Mouse (Mus musculus) intestine, embryonic 16.5 days (tissue): Measurements from ENCODE around the gene Emc6. TPM values are rescaled to one million over a fixed set of nuclear protein-coding genes. Genes with fewer than 3 reads are reported as not detected.

ENCODE experiments used
- ATAC-seq: fragments of 200-750 bp; cut with Nextera tagmentation; 2 replicates; pipeline ENCODE4 v1.8.0; 2017; ENCODE audit warnings: moderate TSS enrichment, moderate library complexity
- H3K27ac ChIP-seq: fragments of 300-500 bp; sonication (generic); 2 replicates; pipeline ENCODE4 v1.5.1; 2014; ENCODE audit warnings: mild to moderate bottlenecking, low read length
- H3K27me3 ChIP-seq: fragments of 300-500 bp; sonication (generic); replicated peaks from 2 replicates; pipeline ENCODE4 v1.6.1; 2014; ENCODE audit warnings: low read length, control low read depth, mixed read lengths; ENCODE audit not compliant: control insufficient read depth, insufficient read depth
- H3K36me3 ChIP-seq: fragments of 300-500 bp; sonication (generic); 2 replicates; pipeline ENCODE4 v1.6.1; 2014; ENCODE audit warnings: low read length, control low read depth; ENCODE audit not compliant: control insufficient read depth, insufficient read depth
- H3K4me1 ChIP-seq: fragments of 300-500 bp; sonication (generic); 2 replicates; pipeline ENCODE4 v1.6.1; 2014; ENCODE audit warnings: low read length, control low read depth, mixed read lengths; ENCODE audit not compliant: control insufficient read depth, insufficient read depth
- H3K4me2 ChIP-seq: fragments of 300-500 bp; sonication (generic); 2 replicates; pipeline ENCODE4 v1.6.1; 2014; ENCODE audit warnings: low read depth, low read length, control low read depth
- H3K4me3 ChIP-seq: fragments of 300-500 bp; sonication (generic); 2 replicates; pipeline ENCODE4 v1.5.1; 2014; ENCODE audit warnings: mild to moderate bottlenecking, low read length
- H3K9ac ChIP-seq: fragments of 300-500 bp; sonication (generic); 2 replicates; pipeline ENCODE4 v1.6.1; 2014; ENCODE audit warnings: low read depth, low read length
- H3K9me3 ChIP-seq: fragments of 300-500 bp; sonication (generic); 2 replicates; pipeline ENCODE4 v1.6.1; 2016; ENCODE audit warnings: low read length, control low read depth; ENCODE audit not compliant: control insufficient read depth
- WGBS: fragments of 180-500 bp; shearing (Covaris S2); extraction: QIAGEN DNeasy Blood & Tissue Kit; methylation state at CpG from one replicate; pipeline ENCODE4 v1.1.7; 2014; 5-methylcytosine and 5-hydroxymethylcytosine counted together
- polyA plus RNA-seq: library from polyadenylated mRNA; unstranded; fragments of >200 nt; fragmentation: Nextera tagmentation; extraction: Ambion mirVana; gene quantifications from 2 replicates; pipeline ENCODE4 v1.2.1, GENCODE M21; 2015

Emc6 gene
- polyA plus RNA-seq, 1 experiment from 2014 or later: 121 TPM

GRCm38 (mm10) chr11:73187231-73187630, 10.4 kb upstream of the Emc6 start:
- no peak overlapping the region for H3K4me3 ChIP-seq
- H3K27me3 ChIP-seq: no peaks in the 10 kb centered on the region
- WGBS: 87% methylated on average over 6 of the region's 6 CpGs
- no peaks in the 10 kb centered on the region; the same call in 1 of the 2 replicates for H3K36me3 ChIP-seq
- no peaks in the 10 kb centered on the region for H3K4me1 ChIP-seq
- no peak for ATAC-seq
- no peak overlapping the region for H3K4me2 ChIP-seq
- no peaks in the 10 kb centered on the region for H3K9me3 ChIP-seq
- H3K9ac ChIP-seq: no peak overlapping the region
- no peak overlapping the region for H3K27ac ChIP-seq

DNA sequence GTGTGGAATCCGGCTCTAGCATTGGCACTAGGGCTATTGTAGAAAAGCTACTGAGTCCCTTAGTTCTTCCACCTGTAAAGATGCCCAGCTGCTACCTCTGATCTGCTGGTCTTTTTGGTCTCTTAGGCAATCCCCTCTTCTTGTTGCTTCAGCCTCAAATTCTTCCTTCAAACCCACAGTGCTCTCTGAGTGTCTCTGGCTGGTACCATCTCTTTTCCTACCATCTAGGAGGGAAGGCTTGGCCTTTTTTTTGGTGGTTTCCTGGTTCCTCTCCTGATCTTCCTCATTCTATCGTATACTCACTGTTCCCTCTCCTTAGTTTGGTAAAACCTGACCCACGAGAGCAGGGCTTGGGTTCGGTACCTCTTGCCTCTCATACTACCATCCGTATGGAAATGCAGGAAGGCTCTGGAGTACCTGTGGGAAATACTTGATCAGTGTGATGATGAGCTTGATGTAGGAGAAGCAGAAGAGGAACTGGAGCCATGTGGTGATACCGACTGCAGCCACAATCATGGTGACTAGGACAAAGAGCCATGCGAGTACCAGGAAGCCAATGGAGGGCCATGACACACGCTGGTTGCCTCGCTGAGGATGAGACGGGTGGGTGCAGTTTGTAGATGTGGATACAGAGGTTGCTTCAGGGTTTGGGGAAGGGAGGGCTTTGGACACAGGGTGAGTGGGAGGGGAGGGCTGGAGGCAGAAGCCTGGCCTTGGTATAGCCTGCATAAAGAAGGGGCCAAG, 9.2 kb upstream of the Emc6 start:
- Histone ChIP-seq H3K36me3 (no peaks in the 10 kb centered on the region; the same call in 1 of the 2 replicates), H3K27me3 (no peaks in the 10 kb centered on the region), H3K4me3 (no peak overlapping the region), H3K9me3 (no peaks in the 10 kb centered on the region), H3K27ac (no peak overlapping the region), H3K9ac (no peak overlapping the region), H3K4me2 (no peak overlapping the region), H3K4me1 (no peaks in the 10 kb centered on the region)
- no peak for ATAC-seq
- WGBS: 91% methylated on average over 10 of the region's 10 CpGs

- WGBS: 4% methylated on average over 2 of the region's 2 CpGs
- Histone ChIP-seq H3K4me2 (peak overlapping the region; percentile 80), H3K36me3 (0 out of 2 replicates have a peak, but pooled peaks cover 3% of the 10 kb centered on the region), H3K27ac (peak overlapping the region; percentile 99), H3K9me3 (no peaks in the 10 kb centered on the region), H3K4me1 (peaks cover 24% of the 10 kb centered on the region), H3K9ac (peak overlapping the region; percentile 93), H3K27me3 (no peaks in the 10 kb centered on the region), H3K4me3 (peak overlapping the region; percentile 94)
- ATAC-seq: peak; percentile 12; the same call in 1 of the 2 replicates
Measured at GRCm38 (mm10) chr11:73177895-73178294, 1.1 kb upstream of the Emc6 start.

DNA sequence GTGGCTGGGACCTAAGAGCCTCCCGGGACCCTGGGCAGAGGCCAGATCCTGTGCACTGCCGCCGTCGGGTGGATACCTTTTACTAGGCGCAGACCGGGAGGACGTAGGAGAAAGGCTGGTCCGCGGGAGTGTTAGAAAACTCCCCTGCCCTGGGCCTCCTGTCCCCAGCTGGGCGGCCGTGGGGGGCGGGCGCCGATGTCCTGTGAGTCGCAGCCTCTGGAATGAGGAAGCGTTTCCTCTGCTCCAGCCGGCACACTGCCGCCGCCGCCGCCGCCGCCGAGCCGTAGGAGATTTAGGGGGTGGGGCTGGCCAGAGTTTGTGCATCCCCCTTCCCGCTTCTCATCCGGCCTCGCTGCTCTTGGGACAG, 655 bp upstream of the Emc6 start:
- no peaks in the 10 kb centered on the region for H3K9me3 ChIP-seq
- H3K9ac ChIP-seq: peak overlapping the region; percentile 93
- H3K4me2 ChIP-seq: peak overlapping the region; percentile 80
- WGBS: 0% methylated on average over 28 of the region's 28 CpGs
- peak overlapping the region; percentile 94 for H3K4me3 ChIP-seq
- 0 out of 2 replicates have a peak, but pooled peaks cover 3% of the 10 kb centered on the region for H3K36me3 ChIP-seq
- ATAC-seq: peak; percentile 88
- H3K27ac ChIP-seq: peak overlapping the region; percentile 99
- no peaks in the 10 kb centered on the region for H3K27me3 ChIP-seq
- peaks cover 25% of the 10 kb centered on the region for H3K4me1 ChIP-seq

DNA sequence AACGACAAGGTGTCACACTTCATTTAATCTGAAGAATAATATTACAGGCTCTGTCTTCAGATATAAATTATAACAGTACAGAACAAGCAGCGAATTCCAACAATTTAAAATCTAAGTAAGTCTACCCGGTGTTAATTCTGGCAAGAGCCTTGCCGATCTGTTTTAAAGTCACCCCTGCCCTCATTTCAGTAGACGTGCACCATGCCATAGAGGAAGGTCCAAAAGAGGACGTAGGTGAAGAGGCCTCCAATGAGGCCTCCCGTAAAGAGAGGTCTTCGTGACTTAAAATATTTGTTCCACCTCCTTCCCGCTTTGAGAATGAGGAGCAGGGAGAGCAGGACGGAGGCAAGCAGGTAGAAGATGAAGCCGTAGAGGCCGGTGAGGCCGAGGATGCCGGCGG, 651 bp downstream of the Emc6 start:
- Histone ChIP-seq H3K4me3 (peak overlapping the region; percentile 94), H3K36me3 (0 out of 2 replicates have a peak, but pooled peaks cover 3% of the 10 kb centered on the region), H3K27me3 (no peaks in the 10 kb centered on the region), H3K4me1 (peaks cover 29% of the 10 kb centered on the region), H3K27ac (peak overlapping the region; percentile 80), H3K9me3 (no peaks in the 10 kb centered on the region), H3K9ac (peak overlapping the region; percentile 93), H3K4me2 (peak overlapping the region; percentile 64)
- under 1% methylated on average over 15 of the region's 15 CpGs for WGBS
- ATAC-seq: no peak

GRCm38 (mm10) chr11:73175612-73176011, 1.2 kb downstream of the Emc6 start:
- peak overlapping the region; percentile 93 for H3K9ac ChIP-seq
- H3K36me3 ChIP-seq: 0 out of 2 replicates have a peak, but pooled peaks cover 3% of the 10 kb centered on the region
- H3K4me3 ChIP-seq: peak overlapping the region; percentile 94
- H3K9me3 ChIP-seq: no peaks in the 10 kb centered on the region
- ATAC-seq: peak; percentile 27
- H3K4me2 ChIP-seq: peak overlapping the region; percentile 64
- H3K27me3 ChIP-seq: no peaks in the 10 kb centered on the region
- H3K4me1 ChIP-seq: peaks cover 29% of the 10 kb centered on the region
- 30% methylated on average over 8 of the region's 8 CpGs for WGBS
- H3K27ac ChIP-seq: peak overlapping the region; percentile 80

GRCm38 (mm10) chr11:73172186-73172585, 4.7 kb downstream of the Emc6 start:
- Histone ChIP-seq H3K9me3 (no peaks in the 10 kb centered on the region), H3K9ac (no peak overlapping the region), H3K36me3 (0 out of 2 replicates have a peak, but pooled peaks cover 3% of the 10 kb centered on the region), H3K27ac (0 out of 2 replicates have a peak overlapping the region, but pooled peaks have one; percentile 34), H3K27me3 (no peaks in the 10 kb centered on the region), H3K4me3 (no peak overlapping the region), H3K4me2 (no peak overlapping the region), H3K4me1 (peaks cover 17% of the 10 kb centered on the region)
- ATAC-seq: no peak
- WGBS: 43% methylated on average over 5 of the region's 5 CpGs

GRCm38 (mm10) chr11:73169231-73169630, 7.6 kb downstream of the Emc6 start:
- Histone ChIP-seq H3K27me3 (no peaks in the 10 kb centered on the region), H3K4me2 (no peak overlapping the region), H3K36me3 (no peaks in the 10 kb centered on the region), H3K4me3 (no peak overlapping the region), H3K27ac (no peak overlapping the region), H3K4me1 (peaks cover 5% of the 10 kb centered on the region; the same call in 1 of the 2 replicates), H3K9ac (no peak overlapping the region), H3K9me3 (no peaks in the 10 kb centered on the region)
- no peak for ATAC-seq
- 40% methylated on average over 4 of the region's 4 CpGs for WGBS

GRCm38 (mm10) chr11:73168576-73168975, 8.3 kb downstream of the Emc6 start:
- Histone ChIP-seq H3K9me3 (no peaks in the 10 kb centered on the region), H3K27me3 (no peaks in the 10 kb centered on the region), H3K9ac (no peak overlapping the region), H3K4me1 (peaks cover 5% of the 10 kb centered on the region; the same call in 1 of the 2 replicates), H3K4me2 (no peak overlapping the region), H3K4me3 (no peak overlapping the region), H3K36me3 (no peaks in the 10 kb centered on the region), H3K27ac (no peak overlapping the region)
- WGBS: 83% methylated on average over 6 of the region's 6 CpGs
- no peak for ATAC-seq
